In genomic region chr2:94407021-94407420, GRCm38 (mm10) we compare ENCODE assay signal across 8 mouse cellular contexts. TPM values are rescaled to one million over a fixed set of nuclear protein-coding genes. Genes with fewer than 3 reads are reported as not detected.
DNase-seq lines count a peak whose midpoint lies in the region; ATAC-seq and TF ChIP-seq lines count a peak whose summit lies in the region.

No protein-coding gene starts in this region.

- H3K9ac ChIP-seq in lung, postnatal 0 days (replicated peaks; ENCODE audit: low read depth), result peak overlapping the region; percentile 86
- peak overlapping the region; percentile 92 for H3K9ac ChIP-seq in hindbrain, embryonic 14.5 days

- TF ChIP-seq CTCF in lung, postnatal 0 days (IDR thresholded peaks at IDR 0.05), result no peak

- no peaks in the 10 kb centered on the region for H3K36me3 ChIP-seq in lung, postnatal 0 days (ENCODE audit: insufficient read depth, low read length)
- peaks cover 24% of the 10 kb centered on the region for H3K36me3 ChIP-seq in hindbrain, embryonic 14.5 days (replicated peaks; ENCODE audit: control insufficient read depth, insufficient read depth)

- DNase-seq in lung, postnatal 0 days (ENCODE audit: low spot score), result peak; percentile 10
- no peak for DNase-seq in lung, postnatal 36 days
- no peak for DNase-seq in hindbrain, embryonic 14.5 days (ENCODE audit: low spot score)
- peak; percentile 20 for DNase-seq in thymus, postnatal 25 days
- DNase-seq in left cerebral cortex, adult 9 months (ENCODE audit: low spot score in 2 of 2), result no peak

- peak overlapping the region; percentile 81 for H3K4me2 ChIP-seq in lung, postnatal 0 days (replicated peaks; ENCODE audit: low read depth, low read length)
- H3K4me2 ChIP-seq in hindbrain, embryonic 14.5 days (replicated peaks), result peak overlapping the region; percentile 94

- H3K9me3 ChIP-seq in lung, postnatal 0 days (ENCODE audit: low read length), result no peaks in the 10 kb centered on the region
- H3K9me3 ChIP-seq in hindbrain, embryonic 14.5 days (ENCODE audit: control insufficient read depth, low read length), result no peaks in the 10 kb centered on the region

- TF ChIP-seq EP300 in lung, postnatal 0 days (IDR thresholded peaks at IDR 0.05), result no peak

- H3K27me3 ChIP-seq in lung, postnatal 0 days (replicated peaks; ENCODE audit: insufficient read depth, low read length), result no peaks in the 10 kb centered on the region
- no peaks in the 10 kb centered on the region for H3K27me3 ChIP-seq in hindbrain, embryonic 14.5 days (ENCODE audit: control insufficient read depth, insufficient read depth, low read length)

- H3K27ac ChIP-seq in lung, postnatal 0 days (ENCODE audit: low read length), result peak overlapping the region; percentile 89
- H3K27ac ChIP-seq in hindbrain, embryonic 14.5 days, result no peak overlapping the region

- H3K4me3 ChIP-seq in lung, postnatal 0 days (ENCODE audit: low read depth, low read length), result peak overlapping the region; percentile 96
- peak overlapping the region; percentile 98 for H3K4me3 ChIP-seq in hindbrain, embryonic 14.5 days (replicated peaks; ENCODE audit: low read length)

- H3K4me1 ChIP-seq in lung, postnatal 0 days (ENCODE audit: insufficient read depth, low read depth, low read length), result peaks cover 5% of the 10 kb centered on the region; the same call in 1 of the 2 replicates
- peaks cover 36% of the 10 kb centered on the region for H3K4me1 ChIP-seq in hindbrain, embryonic 14.5 days (replicated peaks; ENCODE audit: control insufficient read depth, insufficient read depth, low read length)

- WGBS in lung, postnatal 0 days, result 1% methylated on average over 13 of the region's 13 CpGs
- WGBS in hindbrain, embryonic 14.5 days, result 1% methylated on average over 13 of the region's 13 CpGs

- no peak for ATAC-seq in lung, postnatal 0 days
- 0 out of 2 replicates have a peak, but pooled peaks have one; percentile 13 for ATAC-seq in common myeloid progenitor, adult 5-6 weeks (replicated peaks; ENCODE audit: low read depth, poor library complexity, severe bottlenecking)
- ATAC-seq in hindbrain, embryonic 14.5 days (ENCODE audit: low FRiP score), result peak; percentile 5; the same call in 1 of the 2 replicates
- 0 out of 2 replicates have a peak, but pooled peaks have one; percentile 4 for ATAC-seq in megakaryocyte progenitor cell, adult 5-6 weeks (replicated peaks; ENCODE audit: poor library complexity)
- no peak for ATAC-seq in cerebellum, adult (ENCODE audit: insufficient number of reproducible peaks, low FRiP score, low TSS enrichment)

RNA-seq across cellular contexts. Expression of gene Ttc17, which starts 0.5 kb away (rescaled TPM):
- 13.1 and 13.7 TPM in 2 replicates for polyA plus RNA-seq in lung, postnatal 0 days (2015; fragmentation: Nextera tagmentation; extraction: Ambion mirVana)
- 16.4 and 31.2 TPM in 2 replicates for total RNA-seq in common myeloid progenitor, adult 5-6 weeks (2017)
- polyA plus RNA-seq in hindbrain, embryonic 14.5 days (2014; fragmentation: Nextera tagmentation; extraction: Ambion mirVana), result 25.1 and 27.9 TPM in 2 replicates
- 19.7 and 29.7 TPM in 2 replicates for total RNA-seq in megakaryocyte progenitor cell, adult 5-6 weeks (2015)
- 25.5 and 27.3 TPM in 2 replicates for total RNA-seq in megakaryocyte progenitor cell, adult 5-6 weeks (2017)

RNA-seq across cellular contexts. Expression of gene Api5, which starts 30.9 kb away (rescaled TPM):
- polyA plus RNA-seq in lung, postnatal 0 days (2015; fragmentation: Nextera tagmentation; extraction: Ambion mirVana), result 74.3 and 77.3 TPM in 2 replicates
- total RNA-seq in common myeloid progenitor, adult 5-6 weeks (2017), result 162 and 179 TPM in 2 replicates
- polyA plus RNA-seq in hindbrain, embryonic 14.5 days (2014; fragmentation: Nextera tagmentation; extraction: Ambion mirVana), result 118 and 129 TPM in 2 replicates
- total RNA-seq in megakaryocyte progenitor cell, adult 5-6 weeks (2015), result 167 and 178 TPM in 2 replicates
- 158 and 171 TPM in 2 replicates for total RNA-seq in megakaryocyte progenitor cell, adult 5-6 weeks (2017)

Comparison
In these comparisons a context has a peak if more than half of its experiments do, and no peak if none do; other contexts are left out.
1. DNase-seq: peak in lung, postnatal 0 days (single experiment) and thymus, postnatal 25 days (single experiment); none in lung, postnatal 36 days (single experiment), hindbrain, embryonic 14.5 days (single experiment) and left cerebral cortex, adult 9 months (0 of 2).
2. ATAC-seq: peak in common myeloid progenitor, adult 5-6 weeks (single experiment), hindbrain, embryonic 14.5 days (single experiment) and megakaryocyte progenitor cell, adult 5-6 weeks (single experiment); none in lung, postnatal 0 days (single experiment) and cerebellum, adult (single experiment).